Mouse (Mus musculus): ENCODE data around the gene Adarb1.

Adarb1 gene

DNA sequence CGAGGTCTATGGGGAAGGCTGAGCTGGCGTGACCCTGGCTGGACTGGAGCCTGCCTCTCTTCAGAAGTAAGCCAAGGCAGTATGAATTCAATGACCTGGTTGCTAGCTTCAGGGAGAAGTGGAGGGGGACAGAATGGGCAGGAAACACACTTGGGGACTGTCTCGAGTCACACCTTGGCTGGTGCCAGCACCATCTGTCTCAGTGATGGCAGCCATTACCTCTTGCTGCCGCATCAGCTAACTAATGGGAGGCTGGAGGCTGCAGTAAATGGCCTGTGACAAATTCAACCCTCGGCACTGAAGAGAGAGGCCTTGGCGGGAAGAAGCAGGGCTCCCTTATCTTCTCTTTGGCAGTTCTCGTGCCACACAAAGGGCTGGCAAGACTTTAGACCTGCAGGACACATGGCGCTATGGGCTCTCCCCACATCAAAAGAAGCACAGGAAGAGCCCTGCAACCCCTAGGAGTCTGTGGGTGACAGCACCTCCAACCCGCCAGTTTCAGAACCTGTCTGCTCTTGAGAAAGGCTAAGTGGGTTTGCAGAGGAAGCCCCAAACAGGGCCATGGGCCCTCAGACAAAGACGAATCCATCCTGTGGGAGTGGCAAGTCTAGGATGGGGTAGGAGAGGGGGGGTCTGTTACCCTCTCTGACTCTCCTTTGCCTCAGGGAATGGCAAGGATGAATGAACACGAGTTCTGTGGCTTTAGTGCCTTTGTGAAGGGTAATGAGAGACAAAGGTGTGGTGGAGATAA lies 144.9 kb downstream of the Adarb1 start:
- intact Hi-C loops (cut with DNase I), result no loop called here

GRCm38 (mm10) chr10:77269129-77269528 lies 148.9 kb downstream of the Adarb1 start:
- intact Hi-C loops (cut with DNase I), result no loop called here

DNA sequence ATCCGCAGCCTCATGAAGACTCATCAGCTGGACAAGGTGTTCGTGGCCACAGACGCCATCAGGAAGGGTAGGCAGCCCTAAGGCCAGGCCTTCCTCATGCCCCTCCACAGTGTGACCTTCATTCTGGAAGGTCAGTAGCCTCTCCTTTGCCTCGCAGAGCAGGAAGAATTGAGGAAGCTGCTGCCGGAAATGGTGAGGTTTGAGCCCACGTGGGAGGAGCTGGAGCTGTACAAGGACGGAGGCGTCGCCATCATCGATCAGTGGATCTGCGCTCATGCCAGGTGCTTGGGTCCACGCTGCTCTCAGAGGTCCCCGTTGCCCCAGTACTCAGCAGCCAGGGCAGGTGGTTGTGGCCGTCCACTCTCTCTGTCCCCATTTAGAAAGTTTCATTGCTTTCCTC lies 151.0 kb downstream of the Adarb1 start:
- intact Hi-C loops (cut with DNase I), result no loop called here

- intact Hi-C loops (cut with DNase I), result no loop called here
Observed at GRCm38 (mm10) chr10:77266281-77266680, 151.8 kb downstream of the Adarb1 start.

- intact Hi-C loops (cut with DNase I), result no loop called here
Observed at GRCm38 (mm10) chr10:77260166-77260875, 157.7 kb downstream of the Adarb1 start.

GRCm38 (mm10) chr10:77258704-77259621 lies 159.1 kb downstream of the Adarb1 start, which contains the start of gene Pofut2:
Gene Pofut2 (plus strand): TSS chr10:77259218.
- intact Hi-C loops (cut with DNase I), result no loop called here

- intact Hi-C loops (cut with DNase I), result no loop called here
Observed at GRCm38 (mm10) chr10:77258041-77258590, 160.0 kb downstream of the Adarb1 start.

DNA sequence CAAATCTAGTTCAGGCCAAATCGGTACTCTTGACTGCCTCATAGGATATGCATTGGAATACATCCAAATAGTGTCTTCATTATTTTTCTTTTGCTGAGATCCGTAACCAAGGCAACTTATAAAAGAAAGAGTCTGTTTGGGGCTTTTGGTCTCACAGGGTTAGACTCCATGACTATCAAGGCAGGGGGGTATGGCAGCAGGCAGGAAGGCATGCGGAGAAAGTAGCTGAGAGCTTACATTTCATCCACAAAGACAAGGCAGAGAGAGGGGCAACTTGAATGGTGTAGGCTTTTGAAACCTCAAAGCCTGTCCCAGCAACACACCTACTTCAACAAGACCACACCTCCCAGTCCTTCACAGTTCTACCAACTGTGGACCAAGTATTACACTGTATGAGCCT lies 162.4 kb downstream of the Adarb1 start:
- intact Hi-C loops (cut with DNase I), result no loop called here

GRCm38 (mm10) chr10:77255231-77255630 lies 162.8 kb downstream of the Adarb1 start:
- intact Hi-C loops (cut with DNase I), result no loop called here

GRCm38 (mm10) chr10:77252790-77253189 lies 165.3 kb downstream of the Adarb1 start:
- intact Hi-C loops (cut with DNase I), result loop anchor here (2.0 kb wide), 2 partner anchors 122 to 170 kb away; no protein-coding TSS in a partner anchor

DNA sequence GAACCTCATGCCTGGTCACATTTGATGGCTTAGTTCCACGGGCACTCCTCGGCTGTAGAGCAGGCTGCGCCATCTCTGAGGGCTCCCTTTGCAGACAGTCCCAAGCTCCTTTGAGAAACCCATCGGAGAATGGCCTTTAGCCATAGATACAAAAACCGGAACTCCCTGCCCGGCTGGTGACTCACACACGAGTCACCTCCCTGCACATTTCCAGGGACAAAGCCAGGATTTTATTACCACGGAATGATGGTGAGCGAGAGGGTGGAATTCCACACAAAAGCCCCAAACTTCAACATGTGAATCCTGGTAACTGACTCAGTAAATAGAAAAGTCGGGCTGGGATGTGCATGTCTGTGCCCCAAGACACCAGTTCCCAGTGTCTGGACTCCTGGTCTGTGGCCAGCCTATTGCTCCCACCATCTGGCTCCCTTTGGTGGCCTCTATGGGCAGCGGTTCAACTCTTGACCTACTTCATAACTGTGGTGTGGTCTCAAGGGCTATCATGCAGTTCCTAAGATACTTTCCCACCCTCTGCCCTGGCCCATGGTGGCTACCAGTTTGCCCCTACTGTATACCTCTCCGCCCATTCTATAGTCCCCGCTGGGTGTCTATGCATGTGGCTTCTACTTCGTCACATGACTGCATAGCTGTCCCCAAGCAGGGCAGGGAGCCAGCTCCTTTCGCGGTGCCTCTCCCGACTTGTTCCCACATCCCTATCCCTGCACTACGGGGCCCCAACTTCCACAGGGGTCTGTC lies 166.1 kb downstream of the Adarb1 start:
- intact Hi-C loops (cut with DNase I), result loop anchor here (1.0 to 2.0 kb wide), 3 partner anchors 118 to 169 kb away; no protein-coding TSS in a partner anchor

DNA sequence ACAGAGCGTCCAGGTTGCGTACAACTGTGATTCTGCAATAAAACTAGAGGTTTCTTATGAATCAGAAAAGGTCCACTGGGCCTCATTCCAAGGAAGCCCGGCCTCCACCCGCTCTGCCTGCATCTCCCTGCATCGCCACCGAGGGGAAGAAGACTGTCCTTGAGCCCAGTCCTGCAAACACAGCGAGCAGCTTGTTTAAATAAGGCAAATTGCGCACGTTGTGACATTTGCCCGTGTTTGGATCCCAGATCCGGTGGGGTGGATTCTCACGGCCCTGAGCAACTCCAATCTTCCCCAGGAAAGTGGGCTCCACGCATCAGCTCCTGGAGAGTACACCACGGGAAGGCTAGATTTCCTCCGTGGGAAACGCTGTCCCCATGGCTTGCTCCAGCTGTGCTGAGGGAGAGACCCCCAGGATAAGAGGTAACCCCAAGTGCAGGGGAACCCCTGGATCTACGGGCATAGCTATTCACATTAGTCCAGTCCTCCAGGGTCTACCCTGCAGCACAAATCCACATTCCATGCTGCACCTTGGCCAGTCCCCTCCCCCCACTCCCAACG lies 166.8 kb downstream of the Adarb1 start:
- intact Hi-C loops (cut with DNase I), result loop anchor here (1.0 kb wide), 1 partner anchor 117 kb away; no protein-coding TSS in a partner anchor

- intact Hi-C loops (cut with DNase I), result no loop called here
Observed at GRCm38 (mm10) chr10:77247707-77248106, 170.4 kb downstream of the Adarb1 start.

DNA sequence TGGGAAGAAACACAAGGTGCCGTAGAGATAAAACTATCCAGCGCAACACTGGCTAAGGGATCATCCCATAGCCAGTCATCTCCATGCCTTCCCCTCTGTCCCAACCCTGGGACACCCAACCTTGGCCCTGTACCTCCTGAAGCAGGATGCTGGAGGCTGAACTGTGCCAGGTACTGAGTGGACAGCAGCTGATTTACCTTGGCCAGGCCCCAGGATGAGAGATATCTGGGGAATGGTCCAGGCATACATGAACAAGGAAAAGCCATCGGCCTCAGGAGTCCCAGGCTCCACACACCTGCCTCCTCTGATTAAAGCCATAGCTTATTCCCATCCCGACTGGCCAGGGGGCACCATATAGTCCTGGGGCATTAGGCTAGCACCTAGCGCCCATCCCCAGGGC lies 171.0 kb downstream of the Adarb1 start:
- intact Hi-C loops (cut with DNase I), result no loop called here

- intact Hi-C loops (cut with DNase I), result no loop called here
Observed at GRCm38 (mm10) chr10:77244777-77245176, 173.3 kb downstream of the Adarb1 start.

DNA sequence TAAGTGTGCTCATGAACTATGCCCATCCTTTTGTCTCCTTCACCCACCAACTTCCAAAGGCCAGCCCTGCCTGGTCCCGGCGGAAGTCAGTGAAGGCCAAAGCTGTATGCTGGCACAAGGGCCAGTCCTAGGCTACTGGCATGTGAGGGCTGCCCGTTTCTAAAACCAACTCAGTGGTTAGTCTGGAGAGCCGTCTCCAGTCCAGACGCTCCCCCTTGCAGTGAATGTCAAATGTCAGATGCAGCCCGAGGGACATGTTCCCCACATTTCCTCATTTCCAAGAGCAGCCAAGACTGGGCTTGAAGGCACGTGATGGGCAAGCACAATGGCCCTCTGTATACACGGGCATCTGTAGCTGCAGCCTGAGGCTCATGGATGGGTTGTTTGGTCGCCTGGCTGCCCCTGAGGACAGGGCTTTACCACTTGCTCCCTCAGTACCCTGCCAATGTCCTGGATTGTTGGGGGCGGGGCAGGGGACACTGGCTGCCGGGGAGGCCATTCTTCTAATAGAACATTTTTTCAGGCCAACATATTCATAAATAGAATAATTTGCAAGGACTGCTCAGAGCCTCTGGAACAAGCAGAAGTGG lies 174.4 kb downstream of the Adarb1 start:
- intact Hi-C loops (cut with DNase I), result no loop called here

DNA sequence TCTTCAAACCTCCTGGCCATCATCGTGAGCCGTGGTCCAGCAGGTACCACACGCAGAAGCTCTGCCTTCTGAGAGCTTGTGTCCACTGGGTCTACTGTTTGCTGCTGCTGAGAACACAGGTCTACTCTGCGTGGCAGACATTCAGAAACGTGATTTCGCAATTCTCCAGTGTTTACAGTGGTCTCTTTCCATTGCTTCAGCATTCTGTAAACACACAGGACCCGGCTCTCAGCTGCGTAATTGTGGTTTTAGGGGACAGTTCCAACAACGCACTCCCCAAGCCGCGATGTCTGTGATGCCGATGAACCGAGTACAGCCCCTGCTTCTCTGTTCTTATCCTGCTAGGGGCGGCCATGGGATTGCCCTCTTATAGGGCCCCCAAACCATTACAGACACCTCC lies 175.2 kb downstream of the Adarb1 start:
- intact Hi-C loops (cut with DNase I), result no loop called here

GRCm38 (mm10) chr10:77242396-77242795 lies 175.7 kb downstream of the Adarb1 start:
- intact Hi-C loops (cut with DNase I), result no loop called here

DNA sequence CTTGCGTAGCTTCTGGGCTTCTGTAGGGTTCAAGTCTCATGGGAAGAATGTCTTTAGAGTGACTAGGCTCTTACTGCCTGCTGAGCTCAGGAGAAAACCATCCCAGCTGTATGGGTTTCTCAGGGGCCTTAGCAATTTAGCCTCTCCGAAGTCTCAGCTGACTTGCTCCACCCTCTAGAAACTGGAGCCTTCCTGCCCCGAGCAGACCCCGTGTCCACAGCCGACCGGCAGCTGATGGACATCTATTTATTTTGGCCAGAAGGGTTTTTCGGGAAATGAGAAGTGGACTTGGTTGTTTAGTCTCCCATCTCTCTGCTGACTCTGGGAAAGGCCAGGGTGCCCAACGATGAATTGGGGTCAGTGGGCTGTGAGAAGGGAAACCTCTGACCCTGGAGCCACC lies 177.3 kb downstream of the Adarb1 start:
- intact Hi-C loops (cut with DNase I), result no loop called here
